Mouse (Mus musculus): ENCODE measurements around the gene Dct.
A peak's percentile ranks its signal among the peaks of the same experiment; 100 is the strongest.

Dct gene

DNA sequence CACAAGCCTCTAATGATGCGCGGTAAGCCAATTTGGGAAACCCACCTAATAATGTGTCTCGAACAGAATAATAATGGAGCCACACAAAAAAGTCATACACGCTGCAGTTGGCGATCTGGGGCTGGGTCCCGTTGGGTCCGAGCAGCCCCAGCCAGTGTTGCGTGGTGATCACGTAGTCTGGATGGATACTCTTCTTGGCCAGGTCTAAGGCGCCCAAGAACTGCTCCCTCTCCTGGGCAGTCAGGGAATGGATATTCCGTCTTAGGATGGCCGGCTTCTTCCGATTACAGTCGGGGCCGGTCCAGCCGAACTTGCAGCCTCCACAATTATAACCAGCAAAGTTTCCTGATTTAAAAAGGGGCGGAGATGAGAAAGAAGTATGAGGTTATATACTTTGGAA, 9.1 kb downstream of the Dct start:
- no peak for DNase-seq (ENCODE audit: low read depth)

DNA sequence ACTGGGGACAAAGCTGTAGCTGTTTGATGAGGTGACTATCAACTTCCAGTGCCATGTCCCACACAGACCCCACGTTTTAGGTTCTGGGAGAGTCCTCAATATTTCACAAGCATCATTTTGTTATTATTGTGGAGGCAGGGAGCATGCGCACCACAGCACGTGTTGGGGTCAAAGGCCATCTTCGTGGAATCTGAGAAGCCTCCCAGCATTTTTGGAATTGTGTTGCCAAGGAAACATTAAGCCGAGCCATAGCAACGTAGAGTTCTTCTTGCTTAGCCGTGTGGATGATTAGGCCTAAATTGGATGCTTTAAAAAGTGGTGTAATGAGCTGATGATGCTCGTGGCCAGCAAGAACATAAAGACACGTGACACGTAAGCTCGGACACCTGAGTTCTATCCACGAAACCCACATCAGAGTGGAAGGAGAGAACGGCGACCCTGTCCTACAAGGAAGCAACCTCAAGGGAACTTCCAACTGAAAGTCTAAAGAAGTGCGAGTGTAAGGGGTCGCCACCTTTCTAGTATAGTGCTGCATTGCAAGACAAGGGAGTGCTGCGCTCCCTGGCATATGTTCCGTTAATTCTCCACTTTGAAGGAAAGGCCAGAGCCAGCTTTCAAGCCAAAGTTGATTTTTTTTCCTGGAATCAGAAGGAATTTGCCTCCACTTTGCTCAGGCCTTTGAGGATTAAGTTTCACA, 9.8 kb downstream of the Dct start:
- DNase-seq (ENCODE audit: low read depth) = no peak

DNA sequence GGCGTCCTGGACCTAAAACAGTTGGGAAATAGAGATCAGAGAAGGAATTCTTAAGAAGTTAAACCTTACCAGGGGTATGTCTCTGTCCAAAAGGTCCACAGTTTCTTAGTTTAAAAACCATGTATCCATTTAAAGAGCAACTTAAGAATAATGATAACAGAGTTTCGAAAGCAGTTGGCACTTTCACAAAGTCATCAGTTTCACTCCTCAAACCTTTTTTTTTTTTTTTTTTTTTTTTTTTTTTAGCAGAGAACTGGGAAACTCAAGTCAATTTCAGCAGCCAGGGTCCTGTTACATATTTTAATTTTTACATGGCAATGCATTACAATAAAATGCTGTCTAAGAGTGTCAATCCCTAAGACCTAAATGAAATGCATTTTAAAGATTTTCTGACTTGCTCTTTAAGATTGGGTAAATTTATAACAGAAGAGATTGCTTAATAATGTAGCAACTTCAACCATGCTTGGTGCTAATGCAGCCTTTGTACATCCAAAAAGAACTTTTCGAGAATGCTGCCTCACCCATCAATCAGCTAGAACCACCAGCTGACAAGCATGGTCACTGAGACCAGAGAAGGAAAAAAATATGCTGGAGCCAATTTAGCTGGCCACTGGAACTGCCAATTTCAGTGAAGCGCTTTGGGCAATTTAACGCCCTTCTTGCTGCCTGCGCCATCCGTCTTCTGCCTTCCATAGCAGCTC, 11.3 kb downstream of the Dct start:
- no peak for DNase-seq (ENCODE audit: low read depth)

- no peak for DNase-seq (ENCODE audit: low read depth)
Measured at GRCm38 (mm10) chr14:118039074-118039473, 13.0 kb downstream of the Dct start.

DNA sequence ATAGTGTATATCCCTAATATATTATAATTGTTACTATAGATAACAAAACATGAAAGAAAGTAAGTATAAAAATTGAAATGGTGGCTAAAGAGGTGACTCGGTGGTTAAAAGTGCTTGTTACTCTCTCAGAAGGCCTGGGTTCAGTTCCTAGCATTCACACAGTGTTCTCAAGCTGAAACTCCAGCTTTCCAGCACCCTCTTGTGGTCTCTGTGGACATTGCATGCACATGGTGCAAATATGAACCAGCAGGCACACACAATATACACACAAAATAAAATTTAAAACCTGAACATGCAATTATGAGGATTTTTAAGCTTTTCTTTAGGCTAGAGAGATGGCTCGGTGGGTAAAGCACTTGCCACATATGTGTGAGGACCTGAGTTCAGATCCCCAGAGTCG, 24.5 kb downstream of the Dct start:
- no peak for DNase-seq (ENCODE audit: low read depth)

- DNase-seq (ENCODE audit: low read depth) = no peak
Measured at GRCm38 (mm10) chr14:118021867-118022543, 30.0 kb downstream of the Dct start.

DNA sequence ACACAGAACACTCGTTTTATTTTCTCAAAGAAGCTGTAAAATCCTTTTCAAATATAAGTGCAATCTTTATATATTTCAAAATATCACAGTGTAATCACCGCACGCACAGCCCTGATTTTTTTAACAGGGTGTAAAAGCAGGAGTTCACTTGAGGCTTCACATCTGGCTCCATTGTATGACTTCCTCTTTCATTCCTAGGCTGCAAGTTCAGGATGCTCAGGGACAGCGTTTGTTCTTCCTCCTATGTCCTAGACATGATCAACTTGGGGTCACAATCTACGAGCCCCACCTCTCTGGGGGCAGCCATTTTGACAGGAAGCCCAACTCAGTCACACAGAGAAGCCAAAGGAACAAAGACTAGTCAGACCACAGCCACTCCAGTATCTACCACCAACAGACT, 32.7 kb downstream of the Dct start:
- DNase-seq (ENCODE audit: low read depth) = no peak

DNA sequence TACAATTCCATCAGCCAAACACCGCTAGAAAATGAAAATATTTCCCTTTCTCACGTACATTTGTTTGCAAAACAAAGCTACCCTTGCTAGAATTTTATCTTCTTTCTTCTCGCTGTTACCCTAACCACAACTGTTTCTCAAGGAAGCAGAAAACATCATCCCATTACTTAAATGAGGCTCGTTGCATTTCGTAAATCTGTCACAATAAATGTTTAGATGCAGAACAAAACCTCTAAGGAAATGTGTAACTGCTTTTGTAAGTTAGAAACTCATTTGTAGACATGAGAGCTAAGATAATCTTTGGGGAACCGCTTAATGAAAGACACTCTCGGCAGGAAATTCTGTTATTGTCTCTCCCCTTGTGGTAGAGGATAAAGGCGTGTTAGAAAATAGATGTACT, 38.8 kb downstream of the Dct start:
- DNase-seq (ENCODE audit: low read depth) = no peak

DNA sequence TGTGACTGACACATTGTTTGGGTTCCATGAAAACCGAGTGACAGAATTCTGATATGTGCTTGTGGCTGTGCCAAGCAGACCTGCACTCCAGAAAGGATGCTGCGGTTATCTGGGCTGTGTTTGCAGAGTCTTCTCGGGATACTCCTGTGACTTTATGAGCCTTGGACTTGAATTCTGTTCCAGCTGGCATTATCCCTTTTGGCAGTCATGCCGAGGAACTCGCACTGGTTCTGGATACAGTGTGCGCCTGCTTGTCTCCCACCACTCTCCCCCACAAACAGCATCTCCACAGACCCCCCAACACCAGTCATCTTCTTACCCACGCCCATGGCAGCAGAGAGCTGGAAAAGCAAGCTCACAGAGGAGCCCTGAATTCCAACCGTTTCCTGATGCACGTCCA, 42.5 kb downstream of the Dct start:
- no peak for DNase-seq (ENCODE audit: low read depth)

DNA sequence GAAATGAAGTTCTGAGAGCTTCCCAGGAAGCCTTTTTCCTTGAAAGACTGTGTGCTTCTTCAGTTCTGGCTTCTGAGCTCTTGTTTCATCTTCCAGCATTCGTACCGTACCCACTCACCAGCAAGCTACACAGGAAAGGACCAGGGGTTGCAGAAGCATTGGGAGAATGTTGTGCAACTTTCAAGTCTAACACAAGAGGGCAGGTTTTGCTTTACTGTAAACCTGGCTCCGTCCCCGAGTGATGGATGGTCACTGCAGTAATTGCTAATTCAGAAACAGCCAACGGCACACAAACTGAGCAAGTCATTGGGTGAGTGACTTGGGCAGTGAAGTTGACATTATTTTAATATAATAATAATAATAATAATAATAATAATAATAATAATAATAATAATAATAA, 46.3 kb downstream of the Dct start:
- peak; percentile 13 for DNase-seq (ENCODE audit: low read depth)

DNA sequence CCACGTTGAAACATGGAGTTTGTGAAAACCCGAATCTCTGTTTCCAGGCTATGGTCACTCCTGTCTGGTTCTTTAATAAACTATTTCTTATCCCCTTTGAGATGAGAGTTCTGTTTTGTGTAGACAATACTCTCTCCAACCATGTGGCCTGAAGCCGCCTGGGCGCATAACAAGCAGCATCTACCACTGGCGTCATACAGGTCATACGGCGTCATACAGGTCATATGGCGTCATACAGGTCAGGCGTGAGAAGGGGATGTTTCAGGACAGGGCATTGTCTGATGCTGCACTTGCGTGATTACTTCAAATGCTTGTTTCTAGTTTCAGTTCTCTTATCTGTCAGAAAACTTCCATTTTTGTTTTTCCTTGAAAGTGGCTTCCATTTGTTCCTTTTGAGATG, 47.6 kb downstream of the Dct start:
- no peak for DNase-seq (ENCODE audit: low read depth)

- no peak for DNase-seq (ENCODE audit: low read depth)
Measured at GRCm38 (mm10) chr14:117993845-117994244, 58.2 kb downstream of the Dct start.

DNA sequence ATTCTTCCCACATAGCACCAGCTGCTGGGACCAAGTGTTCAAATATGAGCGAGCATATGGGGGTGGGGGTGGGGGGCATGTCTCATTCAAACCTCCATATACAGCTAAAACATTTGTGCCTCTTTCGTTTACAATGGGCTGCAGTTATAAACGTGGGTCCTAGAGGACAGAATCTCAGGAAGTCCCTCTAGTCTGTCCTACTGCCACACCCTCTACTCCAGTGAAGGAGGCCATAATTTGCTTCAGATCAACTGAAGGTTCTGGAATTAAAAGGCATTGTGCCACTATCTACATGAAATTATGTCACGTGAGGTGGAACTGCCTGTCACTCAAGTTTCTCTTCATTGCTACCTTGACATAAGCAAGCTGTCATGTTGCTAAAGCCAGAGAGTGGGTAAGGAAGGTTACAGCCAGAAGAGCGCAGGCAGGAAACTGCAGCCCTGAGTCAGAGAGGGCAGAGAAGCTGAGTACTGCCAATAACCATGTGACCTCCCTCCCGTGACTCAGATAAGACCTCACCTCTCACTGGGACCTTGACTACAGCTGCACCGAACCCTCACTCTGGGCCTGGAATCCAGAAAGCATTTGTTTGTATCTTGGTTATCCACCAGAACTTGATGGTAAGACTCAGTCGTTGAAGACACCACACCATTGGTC, 59.3 kb downstream of the Dct start:
- no peak for DNase-seq (ENCODE audit: low read depth)

DNA sequence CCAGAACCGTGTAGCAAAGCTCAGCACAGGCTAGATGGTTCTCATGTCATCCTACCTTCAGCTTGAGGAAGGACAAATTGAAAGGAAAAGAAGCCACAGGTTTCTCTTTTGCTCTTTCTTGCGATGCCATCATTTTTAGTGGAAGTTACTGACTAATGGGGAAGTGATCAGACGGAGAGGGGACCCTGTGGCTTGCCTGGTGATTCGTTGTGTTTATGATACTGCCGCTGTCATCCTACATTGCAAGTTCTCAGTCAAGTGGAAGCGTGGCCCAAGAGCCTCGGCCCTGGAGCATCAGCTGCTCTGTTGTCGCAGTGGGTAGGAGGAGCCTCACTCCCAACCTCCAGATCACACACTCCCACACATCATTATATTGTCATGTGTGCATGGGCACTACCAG, 61.8 kb downstream of the Dct start:
- no peak for DNase-seq (ENCODE audit: low read depth)

DNA sequence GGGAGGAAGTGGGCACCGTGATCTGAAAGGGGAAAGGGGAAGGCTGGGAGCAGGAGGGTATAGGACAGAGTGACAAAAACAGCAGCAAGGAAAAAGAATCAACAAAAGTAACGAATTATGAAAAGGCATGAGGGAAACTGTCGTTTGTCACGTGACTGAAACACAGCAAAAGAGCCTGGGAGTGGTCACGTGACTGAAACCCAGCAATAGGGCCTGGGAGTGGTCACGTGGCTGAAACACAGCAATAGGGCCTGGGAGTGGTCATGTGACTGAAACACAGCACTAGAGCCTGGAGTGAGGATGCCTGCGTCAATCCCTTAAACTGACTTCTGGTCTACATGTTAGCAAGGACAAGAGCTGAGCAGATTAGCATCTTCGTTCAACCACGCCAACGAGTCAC, 63.6 kb downstream of the Dct start:
- DNase-seq (ENCODE audit: low read depth) = no peak

DNA sequence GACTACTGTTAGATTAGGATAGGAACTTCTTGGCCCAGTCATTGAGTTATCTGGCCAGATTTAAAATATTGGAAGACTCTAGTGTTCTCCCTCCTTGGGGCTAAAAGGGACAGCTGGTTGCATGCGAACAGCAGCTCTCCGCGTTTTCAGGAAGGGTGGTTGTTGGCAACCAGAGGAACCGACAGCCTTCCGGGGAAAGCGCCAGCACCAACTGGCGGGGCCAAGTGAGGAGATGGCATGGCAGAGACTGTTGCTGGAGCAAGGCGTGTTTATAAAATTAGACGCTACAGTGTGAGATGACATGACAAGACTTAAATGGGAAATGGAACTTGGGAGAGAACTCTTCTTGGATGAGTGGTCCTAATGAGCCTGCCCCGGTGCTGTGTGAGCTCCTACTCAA, 70.5 kb downstream of the Dct start:
- DNase-seq (ENCODE audit: low read depth) = no peak

- no peak for DNase-seq (ENCODE audit: low read depth)
Measured at GRCm38 (mm10) chr14:117972576-117972975, 79.5 kb downstream of the Dct start.
